Mouse (Mus musculus) G1E (cell line): ENCODE data around the gene Cop1.

Experiments used
- CTCF ChIP-seq: IDR thresholded peaks from 2 replicates; pipeline ENCODE4 v1.5.1; 2012; ENCODE audit warnings: low read depth, low read length, inconsistent platforms, mixed read lengths
- GATA2 ChIP-seq: IDR thresholded peaks from 2 replicates; pipeline ENCODE4 v1.6.1; 2012; ENCODE audit warnings: low read depth, low read length, inconsistent platforms, borderline replicate concordance
- POLR2AphosphoS5 ChIP-seq: IDR thresholded peaks from 2 replicates; pipeline ENCODE4 v1.6.1; 2012; ENCODE audit warnings: low read depth, low read length, inconsistent platforms; ENCODE audit not compliant: insufficient replicate concordance

GRCm38 (mm10) chr1:159235674-159236073, 3.6 kb downstream of the Cop1 start:
- TF ChIP-seq CTCF (no peak), GATA2 (no peak), POLR2AphosphoS5 (no peak)
